Mouse (Mus musculus): ENCODE results near the gene Tbl1xr1.

DNA sequence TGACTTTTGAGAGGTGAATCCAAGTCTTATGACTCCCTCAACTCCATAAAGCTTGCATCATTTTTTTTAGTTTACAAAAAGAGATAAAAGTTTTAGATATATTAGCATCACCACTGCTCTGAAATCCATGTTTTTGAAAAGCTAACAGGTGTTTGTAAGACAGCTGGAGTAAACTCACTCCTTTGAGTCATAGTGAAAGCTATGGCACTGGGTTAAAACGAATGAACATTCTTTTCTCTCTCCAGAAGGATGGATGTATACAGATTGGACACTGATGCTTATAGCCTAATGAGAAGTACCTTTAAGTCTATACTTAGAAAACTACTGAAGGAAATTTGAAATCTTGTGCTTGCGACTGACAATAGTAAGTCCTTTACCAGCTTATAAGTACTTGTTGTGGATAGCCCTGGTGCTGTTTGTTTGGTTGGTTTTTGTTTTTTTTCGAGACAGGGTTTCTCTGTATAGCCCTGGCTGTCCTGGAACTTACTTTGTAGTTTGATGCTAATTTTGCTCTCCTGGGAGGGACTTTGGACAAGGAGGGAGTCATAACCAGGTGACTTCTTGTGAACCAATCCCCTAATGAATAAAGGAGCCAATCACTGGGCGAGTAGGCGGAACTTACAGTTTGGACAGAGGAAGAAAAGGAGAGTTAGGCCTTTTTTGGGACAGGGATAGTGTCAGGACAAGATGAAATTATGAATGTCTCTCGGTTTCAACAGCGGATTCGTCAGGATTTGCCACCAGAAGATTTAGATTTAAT is 37.2 kb upstream of the Tbl1xr1 start:
- TF ChIP-seq CTCF (IDR thresholded peaks at IDR 0.05; ENCODE audit: low read depth) (no peak), EP300 (optimal IDR thresholded peaks at IDR 0.05) (no peak)

Data from stomach, postnatal 0 days (tissue).